Mouse (Mus musculus) G1E (cell line): Measurements from ENCODE around the gene Zcchc2. TPM values are rescaled to one million over a fixed set of nuclear protein-coding genes. Genes with fewer than 3 reads are reported as not detected.

Experiments
- ATAC-seq: 2 replicates; pipeline ENCODE4 v1.8.0; 2016; ENCODE audit warnings: mild to moderate bottlenecking; ENCODE audit not compliant: insufficient number of reproducible peaks, poor library complexity, low FRiP score, severe bottlenecking; ENCODE audit errors: extremely low read depth
- DNase-seq: peaks from one replicate; pipeline ENCODE4 v3.0.0; 2012; ENCODE audit warnings: low spot score
- H3K27me3 ChIP-seq: 2 replicates; pipeline ENCODE4 v1.6.1; 2012; ENCODE audit warnings: mild to moderate bottlenecking, low read length, inconsistent platforms; ENCODE audit not compliant: insufficient read depth
- H3K36me3 ChIP-seq: replicated peaks from 2 replicates; pipeline ENCODE3; 2012; ENCODE audit warnings: mild to moderate bottlenecking, inconsistent platforms
- H3K4me1 ChIP-seq: 2 replicates; pipeline ENCODE4 v1.6.1; 2012; ENCODE audit warnings: low read depth, low read length, inconsistent platforms, mixed read lengths; ENCODE audit not compliant: insufficient read depth
- H3K4me3 ChIP-seq: 2 replicates; pipeline ENCODE4 v1.5.1; 2012; ENCODE audit warnings: low read depth, mild to moderate bottlenecking, inconsistent platforms, low read length, moderate library complexity, mixed read lengths
- H3K9me3 ChIP-seq: replicated peaks from 2 replicates; pipeline ENCODE4 v1.6.1; 2012; ENCODE audit warnings: inconsistent platforms
- CTCF ChIP-seq: IDR thresholded peaks from 2 replicates; pipeline ENCODE4 v1.5.1; 2012; ENCODE audit warnings: low read depth, low read length, inconsistent platforms, mixed read lengths
- GATA1 ChIP-seq: IDR thresholded peaks from 2 replicates; pipeline ENCODE4 v1.6.1; 2012; ENCODE audit warnings: borderline replicate concordance, low read length, inconsistent platforms, mixed read lengths
- GATA2 ChIP-seq: IDR thresholded peaks from 2 replicates; pipeline ENCODE4 v1.6.1; 2012; ENCODE audit warnings: low read depth, low read length, inconsistent platforms, borderline replicate concordance
- POLR2AphosphoS5 ChIP-seq: IDR thresholded peaks from 2 replicates; pipeline ENCODE4 v1.6.1; 2012; ENCODE audit warnings: low read depth, low read length, inconsistent platforms; ENCODE audit not compliant: insufficient replicate concordance
- TAL1 ChIP-seq: conservative IDR thresholded peaks from 2 replicates; pipeline ENCODE4 v1.6.1; 2012; ENCODE audit warnings: low read depth, low read length, inconsistent platforms, mixed read lengths
- polyA plus RNA-seq: library from polyadenylated mRNA; stranded (reverse); fragments of >175 nt; gene quantifications from 2 replicates; pipeline ENCODE4 v1.2.3, GENCODE M21; 2012
- total RNA-seq, 2 experiments: library from RNA; stranded (forward) in 1 of 2; stranded (reverse) in 1 of 2; fragments of 200-1000 nt in 1 of 2; fragments of >200 nt in 1 of 2; fragmentation: Nextera tagmentation in 1 of 2; gene quantifications; 2 replicates each; pipeline ENCODE4 v1.2.3; 2014 to 2017

The Zcchc2 gene
- total and polyA plus RNA-seq, 3 experiments = 13.7 to 36.7 (median 13.7) TPM

DNA sequence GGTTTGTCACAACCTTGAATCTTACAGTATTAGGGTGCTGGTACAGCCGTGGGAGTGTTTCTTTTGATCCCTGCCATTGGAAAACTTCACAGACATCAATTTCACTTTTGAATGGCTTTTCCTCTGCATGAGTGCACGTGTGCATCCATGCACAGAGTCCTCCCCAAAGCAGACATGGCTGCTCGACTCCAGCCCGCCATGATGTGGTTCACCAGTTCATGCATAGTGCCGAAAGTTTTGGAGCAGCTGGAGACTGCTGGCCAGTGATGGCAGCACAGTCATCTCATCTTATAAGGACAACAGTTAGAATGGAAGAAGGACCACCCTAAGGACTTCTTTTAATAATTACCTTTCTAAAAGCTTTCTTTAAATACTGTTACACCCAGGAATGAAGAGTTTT, 34.1 kb upstream of the Zcchc2 start:
- ATAC-seq = no peak
- DNase-seq = no peak
- no peak for TF ChIP-seq GATA1
- TF ChIP-seq POLR2AphosphoS5 = no peak
- TF ChIP-seq GATA2 = no peak
- TF ChIP-seq TAL1 = no peak
- no peak for TF ChIP-seq CTCF

DNA sequence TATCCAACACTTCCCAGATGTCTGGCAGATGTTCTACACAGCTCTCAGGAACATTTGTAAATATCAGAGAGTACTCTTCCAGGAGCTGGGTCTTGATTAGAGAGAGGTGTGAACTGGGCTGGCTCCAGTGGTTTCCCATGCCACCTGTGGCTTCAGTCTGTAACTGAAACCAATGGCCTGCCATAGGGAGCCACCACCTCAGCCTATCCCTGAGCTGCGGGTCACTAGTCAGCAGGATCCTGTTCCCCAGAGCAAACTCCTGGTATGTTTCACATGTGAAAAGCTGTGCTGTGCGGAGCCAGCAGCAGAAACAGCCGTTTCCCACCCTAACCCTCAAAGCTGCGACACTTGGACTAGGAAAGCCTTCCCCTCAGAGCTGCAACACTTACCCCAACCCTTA, 28.7 kb upstream of the Zcchc2 start:
- H3K36me3 ChIP-seq = no peaks in the 10 kb centered on the region
- ATAC-seq (no peak), DNase-seq (no peak)
- peaks cover 25% of the 10 kb centered on the region for H3K27me3 ChIP-seq
- H3K4me3 ChIP-seq = no peak overlapping the region
- TF ChIP-seq GATA1 (no peak), POLR2AphosphoS5 (no peak), CTCF (no peak), GATA2 (no peak)
- H3K4me1 ChIP-seq = no peaks in the 10 kb centered on the region
- no peaks in the 10 kb centered on the region for H3K9me3 ChIP-seq

More for the DNA sequence above, 34.1 kb upstream of the Zcchc2 start:
- Histone ChIP-seq H3K4me3 (no peak overlapping the region), H3K36me3 (no peaks in the 10 kb centered on the region), H3K9me3 (no peaks in the 10 kb centered on the region), H3K4me1 (no peaks in the 10 kb centered on the region), H3K27me3 (peaks cover 1% of the 10 kb centered on the region; the same call in 1 of the 2 replicates)

DNA sequence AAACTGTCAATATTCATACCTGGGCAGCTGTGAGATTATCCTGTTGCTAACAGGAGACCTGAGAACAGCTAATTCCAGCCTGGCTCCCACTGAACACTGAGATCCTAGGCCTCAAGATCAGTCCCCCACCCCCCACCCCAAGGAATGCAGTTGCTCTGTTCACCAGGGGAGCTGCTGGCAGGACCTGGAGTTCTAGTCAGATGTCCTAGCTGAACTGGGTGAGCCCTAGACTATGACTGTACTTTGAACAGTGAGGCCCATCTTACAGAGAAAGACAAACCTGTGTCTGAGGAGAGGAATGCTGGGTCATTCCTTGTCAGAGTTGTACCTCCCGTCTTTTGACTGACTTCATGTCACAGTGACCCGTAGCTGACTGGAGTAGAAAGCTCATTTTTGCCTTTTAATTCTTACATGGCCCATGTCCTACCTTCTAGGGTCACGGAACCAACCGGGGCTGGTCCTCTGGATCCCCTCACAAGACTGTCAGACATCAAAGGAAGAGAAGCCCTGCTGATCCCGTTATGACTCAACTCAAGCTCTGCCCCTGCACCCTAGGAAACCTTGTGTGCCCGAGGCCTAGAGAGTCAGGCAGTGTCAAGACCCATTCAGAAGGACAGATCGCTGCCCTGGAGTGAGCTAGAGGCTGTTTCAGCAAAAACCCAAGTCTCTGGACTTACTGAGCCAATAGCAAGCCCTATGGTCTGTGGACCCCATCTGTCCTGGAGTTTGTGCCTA, 28.0 kb upstream of the Zcchc2 start:
- no peaks in the 10 kb centered on the region for H3K9me3 ChIP-seq
- no peaks in the 10 kb centered on the region for H3K4me1 ChIP-seq
- no peak for TF ChIP-seq GATA1
- TF ChIP-seq TAL1 = no peak
- TF ChIP-seq GATA2 = no peak
- no peak; the same call in 1 of the 2 replicates for TF ChIP-seq CTCF
- no peak for ATAC-seq
- no peaks in the 10 kb centered on the region for H3K36me3 ChIP-seq
- no peak overlapping the region for H3K4me3 ChIP-seq
- no peak for DNase-seq
- peaks cover 25% of the 10 kb centered on the region for H3K27me3 ChIP-seq

GRCm38 (mm10) chr1:105962852-105963251, 27.4 kb upstream of the Zcchc2 start:
- DNase-seq (no peak), ATAC-seq (no peak)
- Histone ChIP-seq H3K4me3 (no peak overlapping the region), H3K27me3 (peaks cover 25% of the 10 kb centered on the region), H3K36me3 (no peaks in the 10 kb centered on the region), H3K4me1 (no peaks in the 10 kb centered on the region), H3K9me3 (no peaks in the 10 kb centered on the region)
- TF ChIP-seq POLR2AphosphoS5 = no peak
- no peak for TF ChIP-seq CTCF
- TF ChIP-seq GATA2 = no peak
- no peak for TF ChIP-seq TAL1
- no peak for TF ChIP-seq GATA1

GRCm38 (mm10) chr1:105964514-105964913, 25.7 kb upstream of the Zcchc2 start:
- TF ChIP-seq POLR2AphosphoS5 = no peak
- no peak for TF ChIP-seq CTCF
- no peak for TF ChIP-seq GATA2
- TF ChIP-seq TAL1 = no peak
- no peak for TF ChIP-seq GATA1
- H3K36me3 ChIP-seq = no peaks in the 10 kb centered on the region
- H3K27me3 ChIP-seq = peaks cover 28% of the 10 kb centered on the region
- no peaks in the 10 kb centered on the region for H3K9me3 ChIP-seq
- ATAC-seq (no peak), DNase-seq (no peak)
- no peak overlapping the region for H3K4me3 ChIP-seq
- H3K4me1 ChIP-seq = no peaks in the 10 kb centered on the region

- TF ChIP-seq GATA1 = no peak
- no peak for TF ChIP-seq TAL1
- no peak for TF ChIP-seq GATA2
- TF ChIP-seq CTCF = no peak
- no peak for TF ChIP-seq POLR2AphosphoS5
- Histone ChIP-seq H3K27me3 (peaks cover 28% of the 10 kb centered on the region), H3K36me3 (no peaks in the 10 kb centered on the region), H3K4me1 (no peaks in the 10 kb centered on the region), H3K9me3 (no peaks in the 10 kb centered on the region), H3K4me3 (no peak overlapping the region)
- ATAC-seq = no peak
- no peak for DNase-seq
These were observed 25.0 kb upstream of the Zcchc2 start for GRCm38 (mm10) chr1:105965189-105965588.
